Comparison of ENCODE assay signal across 8 mouse cellular contexts in genomic region chr10:100486701-100487096, GRCm38 (mm10). TPM values are rescaled to one million over a fixed set of nuclear protein-coding genes. Genes with fewer than 3 reads are reported as not detected.
DNase-seq lines count a peak whose midpoint lies in the region; ATAC-seq and TF ChIP-seq lines count a peak whose summit lies in the region.

No protein-coding gene starts in this region.

- no peak for TF ChIP-seq CTCF in kidney, postnatal 0 days (IDR thresholded peaks at IDR 0.05; ENCODE audit: low read depth)

- peak overlapping the region; percentile 88 for H3K9ac ChIP-seq in kidney, postnatal 0 days (ENCODE audit: low read depth, low read length)
- peak overlapping the region; percentile 82 for H3K9ac ChIP-seq in forebrain, embryonic 13.5 days
- peak overlapping the region; percentile 86 for H3K9ac ChIP-seq in limb, embryonic 14.5 days (ENCODE audit: low read depth, low read length, severe bottlenecking)
- H3K9ac ChIP-seq in neural tube, embryonic 14.5 days (replicated peaks; ENCODE audit: low read depth, low read length) = peak overlapping the region; percentile 76

- no peaks in the 10 kb centered on the region for H3K27me3 ChIP-seq in kidney, postnatal 0 days (ENCODE audit: insufficient read depth, low read length)
- no peaks in the 10 kb centered on the region for H3K27me3 ChIP-seq in forebrain, embryonic 13.5 days
- H3K27me3 ChIP-seq in limb, embryonic 14.5 days (ENCODE audit: control insufficient read depth, insufficient read depth, low read length) = no peaks in the 10 kb centered on the region
- no peaks in the 10 kb centered on the region for H3K27me3 ChIP-seq in neural tube, embryonic 14.5 days (ENCODE audit: control insufficient read depth, insufficient read depth, low read length)

- H3K27ac ChIP-seq in kidney, postnatal 0 days = peak overlapping the region; percentile 83
- H3K27ac ChIP-seq in forebrain, embryonic 13.5 days = peak overlapping the region; percentile 54
- peak overlapping the region; percentile 73 for H3K27ac ChIP-seq in limb, embryonic 14.5 days (replicated peaks; ENCODE audit: low read depth, low read length)
- peak overlapping the region; percentile 52; the same call in 1 of the 2 replicates for H3K27ac ChIP-seq in neural tube, embryonic 14.5 days (ENCODE audit: low read depth, low read length)

- peak; percentile 29 for DNase-seq in kidney, postnatal 0 days (ENCODE audit: low spot score)
- no peak for DNase-seq in kidney, postnatal 14 days
- DNase-seq in WW6 (ENCODE audit: low read depth, low spot score) = peak; percentile 1
- DNase-seq in limb, embryonic 14.5 days (ENCODE audit: low spot score) = peak; percentile 19
- no peak for DNase-seq in thymus, postnatal 25 days
- DNase-seq in adrenal gland, adult (ENCODE audit: inconsistent age in 2 of 2, low spot score in 1 of 2) = no peak

- H3K4me2 ChIP-seq in kidney, postnatal 0 days (ENCODE audit: low read length) = peak overlapping the region; percentile 77
- peak overlapping the region; percentile 86 for H3K4me2 ChIP-seq in forebrain, embryonic 13.5 days
- H3K4me2 ChIP-seq in limb, embryonic 14.5 days (replicated peaks; ENCODE audit: low read depth, low read length, severe bottlenecking) = peak overlapping the region; percentile 81
- peak overlapping the region; percentile 57 for H3K4me2 ChIP-seq in neural tube, embryonic 14.5 days (ENCODE audit: low read depth, low read length)

- ATAC-seq in kidney, postnatal 0 days (replicated peaks; ENCODE audit: low FRiP score, low read depth) = no peak; the same call in 1 of the 2 replicates
- ATAC-seq in forebrain, embryonic 13.5 days = no peak
- ATAC-seq in limb, embryonic 14.5 days (ENCODE audit: low FRiP score, low read depth) = no peak; the same call in 1 of the 2 replicates
- peak; percentile 52; the same call in 1 of the 2 replicates for ATAC-seq in neural tube, embryonic 14.5 days (ENCODE audit: low read depth)

- under 1% methylated on average over 13 of the region's 13 CpGs for WGBS in kidney, postnatal 0 days
- WGBS in forebrain, embryonic 13.5 days = under 1% methylated on average over 13 of the region's 13 CpGs
- WGBS in limb, embryonic 14.5 days = under 1% methylated on average over 13 of the region's 13 CpGs
- WGBS in neural tube, embryonic 14.5 days = 0% methylated on average over 13 of the region's 13 CpGs

- TF ChIP-seq POLR2A in limb, embryonic 14.5 days (IDR thresholded peaks at IDR 0.05; ENCODE audit: borderline replicate concordance, extremely low read depth, insufficient read depth, insufficient read length) = no peak

- H3K4me1 ChIP-seq in kidney, postnatal 0 days (replicated peaks; ENCODE audit: insufficient read depth, low read length) = no peaks in the 10 kb centered on the region
- peaks cover 14% of the 10 kb centered on the region; the same call in 1 of the 2 replicates for H3K4me1 ChIP-seq in forebrain, embryonic 13.5 days
- 0 out of 2 replicates have a peak, but pooled peaks cover 4% of the 10 kb centered on the region for H3K4me1 ChIP-seq in limb, embryonic 14.5 days (ENCODE audit: control insufficient read depth, insufficient read depth, low read length)
- H3K4me1 ChIP-seq in neural tube, embryonic 14.5 days (ENCODE audit: control insufficient read depth, insufficient read depth, low read length) = peaks cover 3% of the 10 kb centered on the region; the same call in 1 of the 2 replicates

- H3K9me3 ChIP-seq in kidney, postnatal 0 days (replicated peaks; ENCODE audit: low read length) = no peaks in the 10 kb centered on the region
- no peaks in the 10 kb centered on the region for H3K9me3 ChIP-seq in forebrain, embryonic 13.5 days (replicated peaks)
- no peaks in the 10 kb centered on the region for H3K9me3 ChIP-seq in limb, embryonic 14.5 days (ENCODE audit: control insufficient read depth, low read length)
- no peaks in the 10 kb centered on the region for H3K9me3 ChIP-seq in neural tube, embryonic 14.5 days (ENCODE audit: control insufficient read depth, low read length)

- peak overlapping the region; percentile 88 for H3K4me3 ChIP-seq in kidney, postnatal 0 days (replicated peaks; ENCODE audit: low read depth, low read length)
- H3K4me3 ChIP-seq in forebrain, embryonic 13.5 days = peak overlapping the region; percentile 80
- peak overlapping the region; percentile 86 for H3K4me3 ChIP-seq in limb, embryonic 14.5 days (replicated peaks; ENCODE audit: low read length)
- peak overlapping the region; percentile 89 for H3K4me3 ChIP-seq in neural tube, embryonic 14.5 days (ENCODE audit: low read depth, low read length)

- H3K36me3 ChIP-seq in kidney, postnatal 0 days (ENCODE audit: insufficient read depth, low read length) = no peaks in the 10 kb centered on the region
- no peaks in the 10 kb centered on the region for H3K36me3 ChIP-seq in forebrain, embryonic 13.5 days (ENCODE audit: poor library complexity, severe bottlenecking)
- no peaks in the 10 kb centered on the region for H3K36me3 ChIP-seq in limb, embryonic 14.5 days (ENCODE audit: control insufficient read depth, insufficient read depth, low read length)
- no peaks in the 10 kb centered on the region for H3K36me3 ChIP-seq in neural tube, embryonic 14.5 days (ENCODE audit: control insufficient read depth, insufficient read depth, low read length)

RNA-seq across cellular contexts. Expression of gene Tmtc3, which starts 0.5 kb away (rescaled TPM):
- polyA plus RNA-seq in kidney, postnatal 0 days (2015; fragmentation: Nextera tagmentation; extraction: Ambion mirVana) = 13.9 and 15.6 TPM in 2 replicates
- 11.6 and 13.2 TPM in 2 replicates for polyA plus RNA-seq in forebrain, embryonic 13.5 days (2015; fragmentation: Nextera tagmentation; extraction: Ambion mirVana)
- polyA plus RNA-seq in limb, embryonic 14.5 days (2012; rRNA removed) = 16.2 and 19.0 TPM in 2 replicates
- polyA plus RNA-seq in limb, embryonic 14.5 days (2014; fragmentation: Nextera tagmentation; extraction: Ambion mirVana) = 23.5 TPM in 2 replicates
- 11.6 and 11.8 TPM in 2 replicates for polyA plus RNA-seq in neural tube, embryonic 14.5 days (2014; fragmentation: Nextera tagmentation; extraction: Ambion mirVana)

RNA-seq across cellular contexts. Expression of gene Cep290, which starts 0.7 kb away (rescaled TPM):
- polyA plus RNA-seq in kidney, postnatal 0 days (2015; fragmentation: Nextera tagmentation; extraction: Ambion mirVana) = 4.6 and 5.0 TPM in 2 replicates
- 7.9 and 8.3 TPM in 2 replicates for polyA plus RNA-seq in forebrain, embryonic 13.5 days (2015; fragmentation: Nextera tagmentation; extraction: Ambion mirVana)
- 3.0 and 4.6 TPM in 2 replicates for polyA plus RNA-seq in limb, embryonic 14.5 days (2012; rRNA removed)
- 4.0 and 6.1 TPM in 2 replicates for polyA plus RNA-seq in limb, embryonic 14.5 days (2014; fragmentation: Nextera tagmentation; extraction: Ambion mirVana)
- polyA plus RNA-seq in neural tube, embryonic 14.5 days (2014; fragmentation: Nextera tagmentation; extraction: Ambion mirVana) = 7.6 and 9.1 TPM in 2 replicates

Comparison
In these comparisons a context has a peak if more than half of its experiments do, and no peak if none do; other contexts are left out.
1. DNase-seq: peak in kidney, postnatal 0 days (single experiment), WW6 (single experiment) and limb, embryonic 14.5 days (single experiment); none in kidney, postnatal 14 days (single experiment), thymus, postnatal 25 days (single experiment) and adrenal gland, adult (0 of 2).
2. Peak in every context shown above with its lines, with median percentiles within 50 percentile points of each other: H3K27ac ChIP-seq, H3K4me2 ChIP-seq, H3K4me3 ChIP-seq and H3K9ac ChIP-seq.